Mouse (Mus musculus) kidney, embryonic 14.5 days (tissue): ENCODE data around the gene Wdr48. TPM values are rescaled to one million over a fixed set of nuclear protein-coding genes. Genes with fewer than 3 reads are reported as not detected.

Source experiments
- ATAC-seq: fragments of 200-750 bp; cut with Nextera tagmentation; 2 replicates; pipeline ENCODE4 v1.8.0; 2017; ENCODE audit warnings: moderate number of reproducible peaks, mild to moderate bottlenecking, moderate TSS enrichment, moderate library complexity; ENCODE audit not compliant: low FRiP score, low TSS enrichment
- H3K27ac ChIP-seq: fragments of 300-500 bp; sonication (generic); 2 replicates; pipeline ENCODE4 v1.5.1; 2014; ENCODE audit warnings: low read depth, mild to moderate bottlenecking, low read length, moderate library complexity, mixed read lengths
- H3K27me3 ChIP-seq: fragments of 300-500 bp; sonication (generic); 2 replicates; pipeline ENCODE4 v1.6.1; 2014; ENCODE audit warnings: mild to moderate bottlenecking, low read length; ENCODE audit not compliant: control insufficient read depth, insufficient read depth
- H3K36me3 ChIP-seq: fragments of 300-500 bp; sonication (generic); 2 replicates; pipeline ENCODE4 v1.6.1; 2014; ENCODE audit warnings: low read length, mixed read lengths; ENCODE audit not compliant: control insufficient read depth, insufficient read depth
- H3K4me1 ChIP-seq: fragments of 300-500 bp; sonication (generic); 2 replicates; pipeline ENCODE4 v1.6.1; 2014; ENCODE audit warnings: low read length, mixed read lengths; ENCODE audit not compliant: control insufficient read depth, insufficient read depth
- H3K4me2 ChIP-seq: fragments of 300-500 bp; sonication (generic); replicated peaks from 2 replicates; pipeline ENCODE4 v1.6.1; 2014; ENCODE audit warnings: low read depth, mild to moderate bottlenecking, low read length
- H3K4me3 ChIP-seq: fragments of 300-500 bp; sonication (generic); 2 replicates; pipeline ENCODE4 v1.5.1; 2014; ENCODE audit warnings: mild to moderate bottlenecking, low read length
- H3K9ac ChIP-seq: fragments of 300-500 bp; sonication (generic); 2 replicates; pipeline ENCODE4 v1.6.1; 2014; ENCODE audit warnings: low read depth, mild to moderate bottlenecking, low read length, moderate library complexity
- H3K9me3 ChIP-seq: fragments of 300-500 bp; sonication (generic); 2 replicates; pipeline ENCODE4 v1.6.1; 2016; ENCODE audit warnings: low read length; ENCODE audit not compliant: control insufficient read depth
- WGBS: fragments of 180-500 bp; shearing (Covaris S2); extraction: QIAGEN DNeasy Blood & Tissue Kit; methylation state at CpG from one replicate; pipeline ENCODE4 v1.1.7; 2014; 5-methylcytosine and 5-hydroxymethylcytosine counted together
- polyA plus RNA-seq: library from polyadenylated mRNA; unstranded; fragments of >200 nt; fragmentation: Nextera tagmentation; extraction: Ambion mirVana; gene quantifications from 2 replicates; pipeline ENCODE4 v1.2.1, GENCODE M21; 2014

Gene Wdr48
- polyA plus RNA-seq, 1 experiment from 2014 or later, result 58.4 TPM

DNA sequence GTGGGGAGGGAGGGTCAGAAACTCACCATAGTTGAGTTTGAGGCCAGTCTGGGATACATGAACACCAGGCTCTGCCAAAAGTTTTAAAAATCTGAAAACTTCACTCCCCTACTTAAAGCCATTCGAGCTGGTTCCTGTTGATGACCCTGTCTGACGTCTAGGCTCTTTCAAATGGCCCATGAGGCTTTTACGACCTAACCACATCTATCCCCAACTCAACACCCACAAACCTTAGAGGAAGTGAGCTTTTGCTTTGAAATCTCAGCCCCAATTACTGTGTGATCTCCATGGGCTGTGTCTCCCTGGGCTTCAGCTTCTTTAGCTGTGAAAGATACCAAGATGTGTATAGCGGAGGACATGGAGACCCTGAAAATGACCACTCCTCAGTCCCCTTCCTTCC lies 43.8 kb downstream of the Wdr48 start:
- Histone ChIP-seq H3K27ac (no peak overlapping the region), H3K36me3 (no peaks in the 10 kb centered on the region), H3K27me3 (no peaks in the 10 kb centered on the region), H3K4me3 (no peak overlapping the region), H3K4me2 (no peak overlapping the region), H3K9me3 (no peaks in the 10 kb centered on the region), H3K4me1 (peaks cover 9% of the 10 kb centered on the region; the same call in 1 of the 2 replicates), H3K9ac (no peak overlapping the region)
- no peak for ATAC-seq
- WGBS, result 56% methylated on average over 4 of the region's 4 CpGs

GRCm38 (mm10) chr9:119939646-119940045 lies 45.0 kb downstream of the Wdr48 start:
- Histone ChIP-seq H3K27me3 (no peaks in the 10 kb centered on the region), H3K4me2 (no peak overlapping the region), H3K9me3 (no peaks in the 10 kb centered on the region), H3K36me3 (no peaks in the 10 kb centered on the region), H3K4me3 (no peak overlapping the region), H3K9ac (no peak overlapping the region), H3K4me1 (peaks cover 9% of the 10 kb centered on the region; the same call in 1 of the 2 replicates), H3K27ac (no peak overlapping the region)
- 28% methylated on average over 10 of the region's 10 CpGs for WGBS
- ATAC-seq, result no peak

DNA sequence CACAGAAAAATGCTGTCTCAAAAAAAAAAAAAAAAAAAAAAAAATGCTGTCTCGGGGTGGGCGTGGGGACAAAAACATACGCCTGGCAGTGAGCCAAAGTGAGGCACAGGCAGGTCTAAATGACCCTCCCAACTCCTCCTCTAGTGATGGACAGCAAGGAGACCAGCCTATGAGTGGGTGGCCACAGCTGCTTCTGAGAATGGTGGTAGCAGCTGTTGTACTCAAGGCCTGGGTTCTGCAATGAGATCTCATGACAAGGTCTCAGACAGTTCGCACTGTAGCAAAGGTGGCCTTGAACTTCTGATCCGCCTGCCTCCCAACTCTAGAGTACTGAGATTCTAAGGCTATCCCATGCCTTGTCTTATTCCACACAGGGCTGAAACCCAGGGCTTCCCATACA lies 46.7 kb downstream of the Wdr48 start:
- H3K4me1 ChIP-seq, result peaks cover 6% of the 10 kb centered on the region; the same call in 1 of the 2 replicates
- H3K27ac ChIP-seq, result no peak overlapping the region
- 75% methylated on average over 5 of the region's 5 CpGs for WGBS

GRCm38 (mm10) chr9:119941861-119942260 lies 47.2 kb downstream of the Wdr48 start:
- WGBS, result 81% methylated on average over 14 of the region's 14 CpGs
- Histone ChIP-seq H3K36me3 (no peaks in the 10 kb centered on the region), H3K9ac (no peak overlapping the region), H3K9me3 (no peaks in the 10 kb centered on the region), H3K4me1 (peaks cover 3% of the 10 kb centered on the region; the same call in 1 of the 2 replicates), H3K27ac (no peak overlapping the region), H3K27me3 (no peaks in the 10 kb centered on the region), H3K4me2 (no peak overlapping the region), H3K4me3 (no peak overlapping the region)
- no peak for ATAC-seq

More for the DNA sequence above, 46.7 kb downstream of the Wdr48 start:
- no peak overlapping the region for H3K4me2 ChIP-seq
- H3K27me3 ChIP-seq, result no peaks in the 10 kb centered on the region
- no peak for ATAC-seq
- H3K9ac ChIP-seq, result no peak overlapping the region
- no peaks in the 10 kb centered on the region for H3K9me3 ChIP-seq
- H3K4me3 ChIP-seq, result no peak overlapping the region
- H3K36me3 ChIP-seq, result no peaks in the 10 kb centered on the region

DNA sequence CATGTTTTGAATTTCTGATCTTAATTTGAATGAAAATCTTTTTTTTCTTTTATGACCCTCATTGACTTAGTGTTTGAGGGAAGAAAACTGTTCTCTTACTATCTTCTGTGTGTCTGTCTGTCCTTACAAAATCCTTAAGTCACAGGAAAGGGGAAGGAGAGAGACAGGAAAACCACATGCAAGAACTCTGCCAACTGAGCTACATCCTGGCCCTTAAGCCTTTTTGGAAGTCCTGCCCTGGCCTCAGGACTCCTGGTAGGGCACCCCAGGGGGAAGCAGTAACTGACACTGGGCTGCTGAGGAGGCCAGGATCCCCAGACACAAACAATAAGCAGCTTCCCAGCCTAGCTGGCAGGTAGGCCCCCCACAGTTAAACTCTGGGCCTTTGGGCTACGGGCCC lies 48.6 kb downstream of the Wdr48 start:
- Histone ChIP-seq H3K4me2 (no peak overlapping the region), H3K4me1 (0 out of 2 replicates have a peak, but pooled peaks cover under 1% of the 10 kb centered on the region), H3K27ac (no peak overlapping the region), H3K9ac (no peak overlapping the region), H3K27me3 (no peaks in the 10 kb centered on the region), H3K4me3 (no peak overlapping the region), H3K36me3 (no peaks in the 10 kb centered on the region), H3K9me3 (no peaks in the 10 kb centered on the region)
- WGBS, result 75% methylated on average over 1 of the region's 1 CpGs
- ATAC-seq, result no peak

DNA sequence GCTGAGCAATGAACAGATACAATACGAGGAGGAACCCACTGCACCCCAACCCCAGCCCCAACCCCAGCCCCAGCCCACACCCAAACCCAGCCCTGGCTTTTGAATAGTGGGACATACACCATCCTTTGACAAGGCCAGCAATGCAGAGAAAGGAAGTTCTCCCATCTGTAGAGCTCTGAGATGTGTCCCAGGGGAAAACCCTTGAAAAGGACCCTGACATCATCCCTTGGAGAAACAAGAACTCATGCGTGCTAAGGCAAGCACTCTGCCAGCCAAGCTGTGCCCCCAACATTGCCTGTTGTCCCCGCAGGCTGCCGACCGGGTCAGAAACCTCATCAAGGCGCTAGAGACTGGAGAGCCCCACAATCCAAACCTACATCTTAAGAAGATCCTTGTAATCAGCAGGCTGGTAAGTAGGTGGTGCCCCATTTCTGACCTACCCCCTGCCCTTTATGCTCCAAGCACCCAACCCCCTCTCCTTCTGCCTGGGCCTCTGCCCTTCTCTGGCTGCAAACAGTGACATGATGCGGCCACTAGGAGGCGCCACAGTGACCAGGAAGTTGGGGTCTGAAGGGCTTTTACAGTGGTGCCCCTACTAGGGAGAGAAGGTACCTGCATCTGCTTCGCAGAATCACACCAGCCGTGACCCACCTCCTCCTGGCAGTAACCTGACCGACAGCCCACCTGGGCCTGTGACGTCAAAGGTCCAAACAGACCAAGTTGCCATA lies 50.7 kb downstream of the Wdr48 start:
- Histone ChIP-seq H3K4me2 (no peak overlapping the region), H3K36me3 (no peaks in the 10 kb centered on the region), H3K4me3 (no peak overlapping the region), H3K4me1 (0 out of 2 replicates have a peak, but pooled peaks cover 3% of the 10 kb centered on the region), H3K27me3 (no peaks in the 10 kb centered on the region), H3K27ac (no peak overlapping the region), H3K9me3 (no peaks in the 10 kb centered on the region), H3K9ac (no peak overlapping the region)
- no peak for ATAC-seq
- 72% methylated on average over 12 of the region's 12 CpGs for WGBS

DNA sequence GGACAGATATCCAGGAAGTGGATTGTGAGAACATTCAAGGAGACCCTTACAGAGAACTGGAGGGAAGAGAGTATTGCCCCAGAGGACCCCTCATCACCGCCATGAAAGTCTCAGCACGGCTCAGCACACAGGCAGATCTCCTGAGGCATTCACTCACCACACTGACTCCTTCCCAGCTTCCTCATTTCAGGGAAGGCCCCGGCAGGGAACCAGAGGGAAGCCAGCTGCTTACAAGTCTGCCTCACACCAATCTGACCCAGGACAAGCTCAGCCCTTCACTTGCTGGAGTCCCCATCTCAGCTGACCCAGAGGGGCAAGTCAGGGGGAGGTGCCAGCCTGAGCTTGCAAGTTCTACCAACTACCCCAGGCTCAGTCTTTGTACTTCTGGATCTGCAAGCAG lies 54.1 kb downstream of the Wdr48 start:
- H3K4me1 ChIP-seq, result 0 out of 2 replicates have a peak, but pooled peaks cover 6% of the 10 kb centered on the region
- no peaks in the 10 kb centered on the region for H3K9me3 ChIP-seq
- ATAC-seq, result 0 out of 2 replicates have a peak, but pooled peaks have one; percentile 26
- H3K4me3 ChIP-seq, result no peak overlapping the region
- H3K4me2 ChIP-seq, result no peak overlapping the region
- no peaks in the 10 kb centered on the region for H3K27me3 ChIP-seq
- 29% methylated on average over 3 of the region's 3 CpGs for WGBS
- H3K27ac ChIP-seq, result no peak overlapping the region
- H3K9ac ChIP-seq, result no peak overlapping the region
- H3K36me3 ChIP-seq, result no peaks in the 10 kb centered on the region

GRCm38 (mm10) chr9:119950434-119950833 lies 55.8 kb downstream of the Wdr48 start:
- Histone ChIP-seq H3K9ac (no peak overlapping the region), H3K4me2 (no peak overlapping the region), H3K4me3 (no peak overlapping the region), H3K4me1 (0 out of 2 replicates have a peak, but pooled peaks cover 6% of the 10 kb centered on the region), H3K27me3 (no peaks in the 10 kb centered on the region), H3K9me3 (no peaks in the 10 kb centered on the region), H3K27ac (no peak overlapping the region), H3K36me3 (no peaks in the 10 kb centered on the region)
- peak; percentile 46; the same call in 1 of the 2 replicates for ATAC-seq
- WGBS, result 25% methylated on average over 6 of the region's 6 CpGs

DNA sequence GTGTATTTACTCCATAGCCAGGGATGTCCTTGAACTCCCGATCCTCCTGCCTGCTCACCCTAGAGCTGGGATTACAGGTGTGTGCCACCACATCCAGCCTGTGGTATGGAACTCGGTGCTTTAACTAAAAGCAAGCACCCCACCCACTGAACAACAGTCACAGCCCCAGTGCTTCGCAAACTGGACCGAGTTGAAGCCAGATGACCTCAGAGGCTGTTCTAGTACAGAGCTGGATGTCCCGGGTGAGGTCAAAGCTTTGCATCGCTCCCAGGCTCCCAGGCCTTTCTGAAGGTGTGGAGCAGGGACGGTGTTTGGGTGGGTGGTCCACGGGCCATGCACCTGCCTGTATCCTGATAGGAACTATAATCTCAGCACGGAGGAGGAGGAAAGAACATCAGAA lies 56.7 kb downstream of the Wdr48 start:
- Histone ChIP-seq H3K4me2 (no peak overlapping the region), H3K4me1 (0 out of 2 replicates have a peak, but pooled peaks cover 6% of the 10 kb centered on the region), H3K27ac (no peak overlapping the region), H3K27me3 (no peaks in the 10 kb centered on the region), H3K36me3 (no peaks in the 10 kb centered on the region), H3K9me3 (no peaks in the 10 kb centered on the region), H3K9ac (no peak overlapping the region), H3K4me3 (no peak overlapping the region)
- no peak for ATAC-seq
- 88% methylated on average over 9 of the region's 9 CpGs for WGBS
